Mouse (Mus musculus): ENCODE measurements around the gene Grid1. TPM values are rescaled to one million over a fixed set of nuclear protein-coding genes. Genes with fewer than 3 reads are reported as not detected.

Grid1 gene
- polyA plus RNA-seq, 1 experiment from 2014 or later, result 0.28 TPM

GRCm38 (mm10) chr14:35541254-35541991 is 721.5 kb downstream of the Grid1 start:
- Histone ChIP-seq H3K4me1 (peaks cover 7% of the 10 kb centered on the region), H3K27me3 (ENCODE audit: low read depth, poor library complexity, severe bottlenecking) (no peaks in the 10 kb centered on the region), H3K36me3 (no peaks in the 10 kb centered on the region), H3K9me3 (replicated peaks) (no peaks in the 10 kb centered on the region), H3K27ac (replicated peaks) (no peak overlapping the region), H3K4me3 (no peak overlapping the region)
- 41% methylated on average over 4 of the region's 4 CpGs for WGBS
- DNase-seq (ENCODE audit: low spot score), result no peak

GRCm38 (mm10) chr14:35541992-35542380 is 722.1 kb downstream of the Grid1 start:
- DNase-seq (ENCODE audit: low spot score), result no peak
- peaks cover 7% of the 10 kb centered on the region for H3K4me1 ChIP-seq
- H3K36me3 ChIP-seq, result no peaks in the 10 kb centered on the region
- no peak overlapping the region for H3K27ac ChIP-seq (replicated peaks)
- no peaks in the 10 kb centered on the region for H3K9me3 ChIP-seq (replicated peaks)
- H3K27me3 ChIP-seq (ENCODE audit: low read depth, poor library complexity, severe bottlenecking), result no peaks in the 10 kb centered on the region
- no peak overlapping the region for H3K4me3 ChIP-seq
- WGBS, result 83% methylated on average over 1 of the region's 1 CpGs

- 88% methylated on average over 3 of the region's 3 CpGs for WGBS
- Histone ChIP-seq H3K27ac (replicated peaks) (no peak overlapping the region), H3K36me3 (no peaks in the 10 kb centered on the region), H3K4me1 (no peaks in the 10 kb centered on the region), H3K27me3 (ENCODE audit: low read depth, poor library complexity, severe bottlenecking) (no peaks in the 10 kb centered on the region), H3K4me3 (no peak overlapping the region), H3K9me3 (replicated peaks) (no peaks in the 10 kb centered on the region)
- no peak for DNase-seq (ENCODE audit: low spot score)
Observed at GRCm38 (mm10) chr14:35554288-35554687, 734.4 kb downstream of the Grid1 start.

- no peaks in the 10 kb centered on the region for H3K36me3 ChIP-seq
- no peaks in the 10 kb centered on the region for H3K9me3 ChIP-seq (replicated peaks)
- WGBS, result 96% methylated on average over 3 of the region's 3 CpGs
- no peak overlapping the region for H3K27ac ChIP-seq (replicated peaks)
- no peak overlapping the region for H3K4me3 ChIP-seq
- no peak for DNase-seq (ENCODE audit: low spot score)
- H3K27me3 ChIP-seq (ENCODE audit: low read depth, poor library complexity, severe bottlenecking), result no peaks in the 10 kb centered on the region
- H3K4me1 ChIP-seq, result no peaks in the 10 kb centered on the region
Observed at GRCm38 (mm10) chr14:35561244-35561893, 741.5 kb downstream of the Grid1 start.

- no peak overlapping the region for H3K27ac ChIP-seq (replicated peaks)
- 92% methylated on average over 4 of the region's 4 CpGs for WGBS
- no peak for DNase-seq (ENCODE audit: low spot score)
- no peaks in the 10 kb centered on the region for H3K9me3 ChIP-seq (replicated peaks)
- H3K4me1 ChIP-seq, result peaks cover 3% of the 10 kb centered on the region; the same call in 1 of the 2 replicates
- no peaks in the 10 kb centered on the region for H3K27me3 ChIP-seq (ENCODE audit: low read depth, poor library complexity, severe bottlenecking)
- H3K36me3 ChIP-seq, result no peaks in the 10 kb centered on the region
- no peak overlapping the region for H3K4me3 ChIP-seq
Observed at GRCm38 (mm10) chr14:35572991-35573502, 753.1 kb downstream of the Grid1 start.

- no peak for DNase-seq (ENCODE audit: low spot score)
- 79% methylated on average over 2 of the region's 2 CpGs for WGBS
- no peaks in the 10 kb centered on the region for H3K27me3 ChIP-seq (ENCODE audit: low read depth, poor library complexity, severe bottlenecking)
Observed at GRCm38 (mm10) chr14:35574489-35574888, 754.6 kb downstream of the Grid1 start.

GRCm38 (mm10) chr14:35575285-35575684 is 755.4 kb downstream of the Grid1 start:
- H3K4me3 ChIP-seq, result no peak overlapping the region
- H3K9me3 ChIP-seq (replicated peaks), result no peaks in the 10 kb centered on the region
- 69% methylated on average over 6 of the region's 6 CpGs for WGBS
- H3K27me3 ChIP-seq (ENCODE audit: low read depth, poor library complexity, severe bottlenecking), result no peaks in the 10 kb centered on the region
- H3K36me3 ChIP-seq, result no peaks in the 10 kb centered on the region
- peaks cover 3% of the 10 kb centered on the region; the same call in 1 of the 2 replicates for H3K4me1 ChIP-seq
- no peak for DNase-seq (ENCODE audit: low spot score)
- H3K27ac ChIP-seq (replicated peaks), result no peak overlapping the region

More at GRCm38 (mm10) chr14:35574489-35574888, 754.6 kb downstream of the Grid1 start:
- Histone ChIP-seq H3K4me1 (peaks cover 3% of the 10 kb centered on the region; the same call in 1 of the 2 replicates), H3K27ac (replicated peaks) (no peak overlapping the region), H3K36me3 (no peaks in the 10 kb centered on the region), H3K9me3 (replicated peaks) (no peaks in the 10 kb centered on the region), H3K4me3 (no peak overlapping the region)

DNA sequence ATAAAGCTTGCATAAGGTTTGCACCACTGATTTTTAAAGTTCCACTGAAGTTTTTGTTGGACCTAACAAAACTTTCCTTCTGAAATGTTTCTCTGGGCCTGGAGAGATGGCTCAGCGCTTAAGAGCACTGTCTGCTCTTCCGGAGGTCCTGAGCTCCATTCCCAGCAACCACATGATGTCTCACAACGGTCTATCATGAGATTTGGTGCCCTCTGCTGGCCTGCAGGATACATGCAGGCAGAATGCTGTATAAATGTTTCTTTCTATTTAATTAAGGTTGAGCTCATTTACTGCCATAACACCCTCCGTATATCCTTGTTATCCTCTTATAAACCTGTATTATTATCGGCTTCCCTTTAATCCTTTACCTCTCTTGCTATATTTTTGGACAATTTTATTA is 805.8 kb downstream of the Grid1 start:
- Histone ChIP-seq H3K4me1 (no peaks in the 10 kb centered on the region), H3K36me3 (no peaks in the 10 kb centered on the region), H3K27ac (replicated peaks) (no peak overlapping the region), H3K9me3 (replicated peaks) (peaks cover 5% of the 10 kb centered on the region; the same call in 1 of the 2 replicates), H3K27me3 (ENCODE audit: low read depth, poor library complexity, severe bottlenecking) (no peaks in the 10 kb centered on the region), H3K4me3 (no peak overlapping the region)
- no peak for DNase-seq (ENCODE audit: low spot score)
- 86% methylated on average over 5 of the region's 5 CpGs for WGBS

MicroRNA genes within 50 kb of the gene (microRNA counts, 519-probe panel; counts per million panel counts)
- not detected for microRNA mmu-miR-346

Small RNAs within 50 kb of the gene (microRNA-seq; reads per million reads assigned to microRNA genes)
- gene Mir346, result 60.4 reads per million, percentile 44 among the genes with 10 or more reads in this experiment

Other genes starting within 250 kb of the Grid1 start
- 0.02 TPM in 1 of 2 replicates, not detected in the other for gene Ldb3, start 231.4 kb upstream of the Grid1 start, polyA plus RNA-seq (2016; fragmentation: Nextera tagmentation; extraction: Ambion mirVana)
- gene Opn4, start 220.0 kb upstream of the Grid1 start, polyA plus RNA-seq (2016; fragmentation: Nextera tagmentation; extraction: Ambion mirVana), result 0.12 and 0.35 TPM in 2 replicates
- gene Wapl, start 146.2 kb upstream of the Grid1 start, polyA plus RNA-seq (2016; fragmentation: Nextera tagmentation; extraction: Ambion mirVana), result 26.1 and 26.6 TPM in 2 replicates